Mouse (Mus musculus) myocyte (in vitro differentiated cells): ENCODE data around the gene AI182371. TPM values are rescaled to one million over a fixed set of nuclear protein-coding genes. Genes with fewer than 3 reads are reported as not detected.

Experiments
- H3K27me3 ChIP-seq: one replicate; pipeline ENCODE4 v1.6.1; 2011; ENCODE audit not compliant: control insufficient read depth, insufficient read depth, insufficient read length
- H3K36me3 ChIP-seq: one replicate; pipeline ENCODE4 v1.6.1; 2011; ENCODE audit not compliant: control insufficient read depth, insufficient read depth
- H3K4me2 ChIP-seq: one replicate; pipeline ENCODE4 v1.6.1; 2011; ENCODE audit warnings: low read depth, control low read depth
- H3K4me3 ChIP-seq: one replicate; pipeline ENCODE4 v1.5.1; 2011; ENCODE audit warnings: mild to moderate bottlenecking, control low read depth, moderate library complexity
- H3K79me2 ChIP-seq: one replicate; pipeline ENCODE4 v1.6.1; 2011; ENCODE audit not compliant: control insufficient read depth, insufficient read depth
- H3ac ChIP-seq: one replicate; pipeline ENCODE4 v1.6.1; 2011; ENCODE audit not compliant: control insufficient read depth, insufficient read length
- CEBPB ChIP-seq: IDR thresholded peaks from 2 replicates; pipeline ENCODE4 v1.6.1; 2011; ENCODE audit warnings: mild to moderate bottlenecking, moderate library complexity; ENCODE audit not compliant: poor library complexity, insufficient read depth, severe bottlenecking
- E2F4 ChIP-seq: IDR thresholded peaks from one replicate; pipeline ENCODE4 v1.6.1; 2011; ENCODE audit warnings: mild to moderate bottlenecking, control low read depth, moderate library complexity; ENCODE audit not compliant: insufficient read depth
- polyA plus RNA-seq: library from polyadenylated mRNA; unstranded; fragments of >200 nt; fragmentation: generic; extraction: Trizol; gene quantifications from one replicate; pipeline ENCODE4 v1.2.1, GENCODE M21; 2012; ENCODE audit warnings: missing spikeins

Gene AI182371
- polyA plus RNA-seq, 1 experiment, result 0.05 TPM

DNA sequence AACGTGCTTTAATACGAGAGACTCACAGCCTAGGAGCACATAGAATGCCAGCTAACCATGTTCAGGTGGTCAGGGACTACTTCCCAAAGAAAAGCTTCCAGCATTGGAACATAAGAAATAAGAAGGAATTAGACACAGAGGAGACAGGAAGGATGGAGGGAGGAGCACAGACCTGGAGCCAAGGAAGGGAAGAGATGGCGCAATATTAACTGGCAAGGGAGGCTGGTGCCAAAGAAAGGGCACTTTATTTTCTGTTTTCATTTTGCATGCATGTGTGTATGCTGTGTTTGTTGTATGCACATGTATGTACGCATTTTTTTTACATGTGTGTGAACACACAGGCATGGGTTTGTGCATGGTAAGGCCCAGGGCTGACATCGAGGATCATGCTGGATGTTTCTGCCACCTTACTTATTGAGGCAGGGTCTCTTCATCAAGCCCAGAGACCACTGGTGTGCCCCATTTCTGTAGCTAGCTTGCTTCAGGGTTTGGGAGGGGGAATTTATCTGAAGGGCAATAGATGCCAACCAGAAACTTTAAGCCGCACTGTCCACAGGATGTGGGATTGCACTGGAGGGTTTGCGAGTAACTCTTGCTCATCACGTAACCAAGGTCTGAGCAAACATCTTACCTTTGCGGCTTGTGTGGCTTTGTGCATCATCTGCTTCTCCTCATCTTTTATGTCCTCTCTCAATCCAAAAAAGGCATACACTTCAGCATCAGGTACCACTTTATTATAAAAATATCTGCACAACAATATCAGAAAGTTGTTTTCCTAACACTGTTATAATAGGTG, 62.6 kb downstream of the AI182371 start:
- TF ChIP-seq E2F4, result no peak
- TF ChIP-seq CEBPB, result 0 out of 2 replicates have a peak, but pooled peaks have one; percentile 32
- Histone ChIP-seq H3K4me3 (no peak overlapping the region), H3K4me2 (no peak overlapping the region), H3K27me3 (peaks cover 22% of the 10 kb centered on the region), H3K79me2 (no peaks in the 10 kb centered on the region), H3K36me3 (no peaks in the 10 kb centered on the region), H3ac (no peak overlapping the region)

Other genes starting within 250 kb of the AI182371 start
- gene Cutal, start 227.1 kb downstream of the AI182371 start, polyA plus RNA-seq, result not detected
- gene Psmd5, start 226.6 kb downstream of the AI182371 start, polyA plus RNA-seq, result 27.2 TPM
- 4.3 TPM for gene Phf19, start 187.5 kb downstream of the AI182371 start, polyA plus RNA-seq
- 1.1 TPM for gene Traf1, start 139.8 kb downstream of the AI182371 start, polyA plus RNA-seq
- not detected for gene Hc, start 40.1 kb downstream of the AI182371 start, polyA plus RNA-seq
- gene Cntrl, start 7.9 kb upstream of the AI182371 start, polyA plus RNA-seq, result 2.6 TPM
- 102 TPM for gene Rab14, start 99.6 kb upstream of the AI182371 start, polyA plus RNA-seq
- gene Gsn, start 154.8 kb upstream of the AI182371 start, polyA plus RNA-seq, result 282 TPM
- 170 TPM for gene Stom, start 235.4 kb upstream of the AI182371 start, polyA plus RNA-seq